Mouse (Mus musculus): ENCODE measurements at regions not wholly inside any gene's neighbourhood (a gene's known extent, or its start where the extent isn't known, plus 50 kb on each side); places are given as distances from the start of the nearest gene placed in this dataset.
"Not testable (repeated sequence)": the region's sequence is repeated elsewhere in the genome, so short reads cannot be mapped to it uniquely, and the experiment has no call there.

- no peak for DNase-seq
These were observed 1786.1 kb downstream of the 9330182O14Rik start for GRCm38 (mm10) chr15:41920270-41920669.

DNA sequence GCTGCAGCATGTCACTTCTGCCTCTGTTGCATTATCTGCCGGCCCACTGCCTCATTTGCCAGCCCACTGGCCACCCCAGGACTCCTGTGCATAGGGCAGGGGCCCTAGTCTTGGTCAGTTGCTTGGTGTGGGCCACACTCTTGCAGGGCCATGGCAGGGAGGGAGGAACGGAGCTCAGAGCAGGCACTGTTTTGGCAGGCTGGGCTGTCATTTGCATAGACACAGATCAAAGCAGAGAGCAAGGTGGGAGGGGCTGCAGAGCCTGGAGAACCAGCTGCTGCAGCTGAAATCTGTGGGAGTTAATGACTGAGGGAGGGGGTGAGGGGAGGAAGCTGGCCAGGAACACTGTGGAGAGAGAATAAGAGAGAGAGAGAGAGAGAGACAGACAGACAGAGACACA, 1802.5 kb downstream of the 9330182O14Rik start:
- no peak for DNase-seq

DNA sequence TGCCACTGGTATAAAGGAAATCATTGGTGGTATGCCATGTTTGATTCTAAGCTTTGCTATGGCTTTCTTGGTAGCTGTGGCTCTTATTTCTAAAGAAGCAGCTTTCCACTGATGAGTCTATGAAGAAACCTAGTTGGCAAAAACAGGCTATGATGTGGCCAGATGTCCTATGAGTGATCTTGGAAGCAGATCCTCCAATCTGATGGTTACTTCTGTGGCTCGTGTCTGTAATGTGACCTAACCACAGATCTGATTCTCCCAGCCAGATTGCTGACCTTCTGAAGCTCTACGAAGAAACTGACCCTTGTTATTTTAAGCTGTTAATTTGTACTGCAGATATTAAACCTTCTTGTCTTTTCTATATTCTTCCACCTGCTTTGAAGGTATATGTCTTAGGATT, 1811.1 kb downstream of the 9330182O14Rik start:
- DNase-seq: no peak

DNA sequence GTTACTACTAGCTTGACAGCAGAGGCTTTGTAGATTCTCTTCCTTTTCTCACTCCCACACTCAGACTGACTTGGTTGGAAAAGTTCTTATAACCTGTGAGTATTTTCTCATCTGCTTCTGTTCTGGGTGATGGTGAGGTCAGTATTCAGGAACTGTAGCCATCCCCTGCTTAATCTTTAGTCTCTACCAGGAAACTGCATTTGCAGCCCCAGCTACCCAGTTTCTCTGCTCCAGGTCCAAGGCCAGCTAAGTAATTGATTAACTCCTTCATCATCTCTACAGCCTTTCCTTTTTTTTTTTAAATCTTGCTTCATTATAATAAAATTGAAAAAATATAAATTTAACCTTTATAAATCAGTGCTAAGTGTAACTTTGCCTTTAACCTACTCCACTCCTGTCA, 1813.7 kb downstream of the 9330182O14Rik start:
- DNase-seq: no peak

- DNase-seq: no peak
These were observed 1814.4 kb downstream of the 9330182O14Rik start for GRCm38 (mm10) chr15:41948347-41949093.

- DNase-seq: peak in 1 of 2 experiments; percentile 9
These were observed 1814.9 kb downstream of the 9330182O14Rik start for GRCm38 (mm10) chr15:41949094-41949461.

DNA sequence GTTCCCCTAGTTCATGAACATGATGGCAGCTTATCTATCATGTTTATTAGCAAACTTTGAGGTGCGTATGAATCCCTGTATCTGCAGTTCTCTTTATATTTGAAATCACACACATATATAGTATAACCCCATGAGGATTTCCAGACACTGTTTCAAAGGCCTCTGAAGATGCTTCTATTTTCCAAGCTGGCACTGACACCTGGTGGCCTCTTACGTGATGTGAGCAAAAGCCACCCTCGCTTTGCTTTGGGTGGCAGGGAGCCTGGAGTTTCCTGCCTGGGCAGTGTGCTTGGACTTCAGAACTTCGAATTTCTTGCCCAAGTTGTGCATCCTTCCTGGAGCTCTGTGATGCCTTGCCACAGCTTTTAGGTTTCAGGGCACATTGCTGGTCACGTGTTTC, 1817.1 kb downstream of the 9330182O14Rik start:
- peak; percentile 31 to 37 for DNase-seq

DNA sequence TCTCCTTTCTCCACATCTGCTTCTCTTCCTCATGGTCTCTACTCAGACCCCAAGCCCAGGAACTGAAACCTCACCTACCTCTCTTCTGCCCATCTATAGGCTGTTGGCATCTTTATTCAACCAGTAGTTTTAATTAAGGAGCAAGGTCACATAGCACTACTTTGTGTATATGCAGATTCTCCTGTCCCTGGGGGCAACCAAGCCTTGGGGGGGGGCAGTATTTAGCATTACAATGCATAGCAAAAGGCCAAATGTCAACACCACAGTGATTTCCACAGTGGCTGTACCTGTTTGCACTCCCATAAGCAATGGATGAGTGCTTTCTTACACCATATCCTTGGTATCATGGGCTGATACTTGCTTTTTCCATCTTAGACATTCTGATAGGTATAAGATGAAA, 1826.4 kb downstream of the 9330182O14Rik start:
- no peak for DNase-seq

GRCm38 (mm10) chr15:41970877-41971276, 1836.7 kb downstream of the 9330182O14Rik start:
- no peak for DNase-seq

GRCm38 (mm10) chr15:41973263-41973662, 1839.1 kb downstream of the 9330182O14Rik start:
- DNase-seq: peak; percentile 77 to 86

- DNase-seq: no peak
These were observed 1843.0 kb downstream of the 9330182O14Rik start for GRCm38 (mm10) chr15:41977196-41977595.

- DNase-seq: no peak
These were observed 1843.6 kb downstream of the 9330182O14Rik start for GRCm38 (mm10) chr15:41977649-41978231.

DNA sequence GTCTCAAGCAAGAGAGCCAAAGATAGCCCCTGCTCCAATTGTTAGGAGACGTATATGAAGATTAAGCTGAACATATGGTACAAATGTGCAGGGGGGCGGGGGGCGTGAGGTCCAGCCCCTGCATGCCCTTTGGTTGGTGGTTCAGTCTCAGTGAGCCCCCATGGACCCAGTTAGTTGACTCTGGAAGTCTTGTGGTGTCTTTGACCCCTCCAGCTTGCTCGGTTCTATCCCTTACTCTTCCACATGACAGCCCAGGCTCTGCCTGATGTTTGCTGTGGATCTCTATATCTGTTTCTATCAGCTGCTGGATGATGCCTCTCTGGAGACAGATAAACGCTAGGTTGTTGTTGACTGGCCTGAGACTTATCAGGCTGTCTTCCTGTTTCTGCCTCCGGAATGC, 1849.1 kb downstream of the 9330182O14Rik start:
- no peak for DNase-seq

DNA sequence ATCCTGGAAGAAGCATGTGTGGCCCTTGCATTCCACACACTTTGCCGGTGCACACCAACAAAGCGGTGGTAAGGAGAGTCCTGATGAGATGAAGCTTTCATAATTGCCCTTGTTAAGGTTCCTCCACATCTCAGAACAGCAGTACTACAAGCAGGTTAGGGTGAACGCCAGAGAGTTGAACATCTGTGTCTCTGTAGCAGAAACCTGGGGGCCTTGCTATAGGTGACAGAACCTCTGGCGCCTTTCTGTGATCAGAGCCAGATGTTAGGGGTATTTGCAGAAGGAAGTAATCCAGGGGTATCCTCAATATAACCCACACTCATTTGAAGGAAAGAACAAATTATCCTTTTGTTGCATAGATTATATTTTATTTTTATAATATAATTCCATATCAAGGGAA, 1850.1 kb downstream of the 9330182O14Rik start:
- DNase-seq: no peak

DNA sequence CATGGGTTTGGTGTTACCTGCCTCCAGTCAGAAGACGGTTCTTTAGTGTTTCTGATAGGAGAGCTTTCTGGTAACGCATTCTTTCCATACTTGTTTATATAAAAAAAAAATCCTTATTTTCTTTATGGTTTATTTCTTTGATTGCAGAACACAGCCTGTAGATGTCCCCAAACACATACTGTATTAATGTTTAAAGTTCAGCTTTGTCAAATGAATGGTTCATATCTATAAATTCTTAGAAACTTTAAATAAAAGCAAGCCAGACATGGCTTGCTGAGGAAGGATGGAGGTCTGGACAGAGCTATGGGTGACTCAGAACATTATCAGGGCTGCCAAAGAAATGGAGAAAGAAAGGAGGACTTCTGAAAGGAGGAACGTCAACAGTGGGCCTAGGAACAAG, 1852.1 kb downstream of the 9330182O14Rik start:
- DNase-seq: no peak

DNA sequence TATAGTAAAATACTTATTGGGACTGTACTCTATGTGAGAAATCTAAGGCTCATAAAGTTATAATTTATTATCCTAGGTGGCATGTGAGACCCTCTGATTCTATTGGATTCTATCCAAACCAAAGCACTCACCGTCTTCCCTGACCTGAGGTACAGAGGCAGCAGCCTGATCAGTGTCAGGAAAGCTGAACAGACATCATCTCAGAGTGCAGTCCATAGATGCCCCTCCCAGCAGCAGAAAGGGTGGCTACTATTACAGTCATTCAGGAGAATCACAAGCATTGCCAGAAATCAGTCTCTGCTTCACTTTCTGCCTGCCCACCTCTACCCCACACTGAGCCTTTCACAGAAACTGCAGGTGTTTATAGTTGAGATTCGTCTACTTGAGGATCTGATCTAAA, 1854.9 kb downstream of the 9330182O14Rik start:
- no peak for DNase-seq

DNA sequence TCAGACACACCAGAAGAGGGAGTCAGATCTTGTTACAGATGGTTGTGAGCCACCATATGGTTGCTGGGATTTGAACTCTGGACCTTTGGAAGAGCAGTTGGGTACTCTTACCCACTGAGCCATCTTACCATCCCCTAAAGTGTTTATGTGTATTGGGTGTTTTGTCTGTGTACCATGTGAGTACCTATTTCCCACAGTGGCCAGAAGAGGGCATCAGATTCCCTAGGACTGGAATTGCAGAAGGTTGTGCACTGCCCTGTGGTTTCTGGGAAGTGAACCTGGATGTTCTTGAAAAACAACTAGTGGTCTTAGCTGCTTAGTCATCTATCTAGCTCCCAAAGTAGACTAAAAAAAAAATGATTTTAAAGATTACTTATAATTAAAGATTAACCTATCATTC, 1857.7 kb downstream of the 9330182O14Rik start:
- no peak for DNase-seq

GRCm38 (mm10) chr15:42032286-42032685, 1898.1 kb downstream of the 9330182O14Rik start:
- not testable (repeated sequence) for DNase-seq

- DNase-seq: no peak
These were observed 1913.2 kb downstream of the 9330182O14Rik start for GRCm38 (mm10) chr15:42047088-42047976.

- DNase-seq: no peak
These were observed 1922.6 kb downstream of the 9330182O14Rik start for GRCm38 (mm10) chr15:42056772-42057171.

- DNase-seq: no peak
These were observed 1934.2 kb downstream of the 9330182O14Rik start for GRCm38 (mm10) chr15:42068207-42068831.

- no peak for DNase-seq
These were observed 1934.9 kb downstream of the 9330182O14Rik start for GRCm38 (mm10) chr15:42069072-42069471.

DNA sequence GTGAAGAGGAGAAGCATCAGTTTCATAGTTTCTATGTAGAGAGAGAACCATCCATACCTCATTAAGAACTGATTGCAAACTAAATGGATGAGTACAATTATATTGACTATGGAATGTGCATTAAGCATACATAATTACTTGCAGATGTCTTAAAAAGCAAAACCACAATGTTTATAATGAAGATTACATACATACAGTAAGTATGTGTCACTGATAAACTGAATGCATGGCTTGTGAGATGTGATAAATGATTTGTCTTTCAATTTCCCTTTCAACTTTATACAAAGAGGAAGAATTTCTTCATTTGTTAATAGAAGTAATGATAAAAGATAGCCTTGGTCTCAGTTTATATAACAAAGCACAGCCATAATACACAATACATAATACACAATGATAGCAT, 1939.3 kb downstream of the 9330182O14Rik start:
- DNase-seq: no peak

Data from thymus, postnatal 36 days (tissue).